Mouse (Mus musculus): Measurements from ENCODE around the gene Itpk1. TPM values are rescaled to one million over a fixed set of nuclear protein-coding genes. Genes with fewer than 3 reads are reported as not detected.

Itpk1 gene
- polyA plus RNA-seq, 1 experiment from 2014 or later, result 3.0 TPM

DNA sequence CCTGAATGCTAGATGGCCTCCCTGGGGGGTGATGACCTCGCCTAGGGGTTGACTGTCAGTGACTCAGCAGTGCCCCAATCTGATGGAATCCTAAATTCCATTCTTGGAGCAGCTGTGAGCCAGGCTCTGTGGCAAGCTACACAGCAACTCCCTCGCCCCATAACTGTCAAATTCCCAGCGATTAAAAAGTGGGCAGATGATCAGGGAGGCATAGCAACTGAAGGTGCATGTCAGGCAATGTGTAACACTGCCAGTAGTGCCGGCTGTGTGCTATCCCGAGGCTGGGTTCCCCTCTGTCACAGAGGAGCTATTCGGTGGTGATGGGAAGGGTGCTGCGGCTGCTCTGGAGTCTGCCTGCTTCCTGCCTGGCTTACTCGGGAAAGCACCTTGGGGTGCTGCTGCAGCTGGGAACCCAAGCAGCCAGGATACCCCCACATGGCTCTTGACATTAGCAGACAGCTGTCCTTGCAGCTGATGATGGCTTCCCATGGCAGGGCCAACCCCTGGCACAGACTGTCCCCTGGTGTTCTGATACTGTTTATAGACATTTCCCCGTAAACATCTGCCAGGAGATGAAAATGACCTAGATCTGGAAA, 118.3 kb downstream of the Itpk1 start:
- Histone ChIP-seq H3K4me2 (no peak overlapping the region), H3K36me3 (no peaks in the 10 kb centered on the region), H3K27me3 (no peaks in the 10 kb centered on the region), H3K9ac (no peak overlapping the region), H3K27ac (no peak overlapping the region), H3K4me1 (replicated peaks) (no peaks in the 10 kb centered on the region), H3K9me3 (replicated peaks) (no peaks in the 10 kb centered on the region), H3K4me3 (replicated peaks) (no peak overlapping the region)
- ATAC-seq (ENCODE audit: low read depth) (no peak), DNase-seq (no peak)
- 62% methylated on average over 9 of the region's 9 CpGs for WGBS (ENCODE audit: insufficient replicate concordance)

DNA sequence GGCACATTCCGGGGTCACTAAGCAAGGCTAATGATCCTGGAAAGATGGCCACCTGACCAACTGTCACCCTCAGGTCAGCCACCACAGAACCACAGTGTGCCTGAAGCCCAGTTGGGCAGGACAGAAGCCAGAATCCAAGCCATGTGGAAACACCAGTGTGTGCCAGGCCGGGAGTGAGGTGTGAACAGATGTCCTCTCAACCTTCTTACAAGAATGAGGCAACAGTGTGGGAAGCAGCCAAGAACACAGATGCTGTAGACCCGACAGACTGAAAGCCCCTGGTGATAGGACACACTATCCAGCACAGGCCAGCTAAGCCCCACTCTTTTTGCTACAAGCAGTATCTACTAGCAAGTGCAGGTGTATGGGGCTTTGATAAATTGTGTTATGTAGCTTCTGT, 119.3 kb downstream of the Itpk1 start:
- no peak for DNase-seq
- no peak for ATAC-seq (ENCODE audit: low read depth)
- H3K9me3 ChIP-seq (replicated peaks), result no peaks in the 10 kb centered on the region
- H3K36me3 ChIP-seq, result no peaks in the 10 kb centered on the region
- no peak overlapping the region for H3K27ac ChIP-seq
- no peaks in the 10 kb centered on the region for H3K27me3 ChIP-seq
- 68% methylated on average over 3 of the region's 3 CpGs for WGBS (ENCODE audit: insufficient replicate concordance)
- H3K4me3 ChIP-seq (replicated peaks), result no peak overlapping the region
- no peaks in the 10 kb centered on the region for H3K4me1 ChIP-seq (replicated peaks)
- H3K9ac ChIP-seq, result no peak overlapping the region
- no peak overlapping the region for H3K4me2 ChIP-seq

DNA sequence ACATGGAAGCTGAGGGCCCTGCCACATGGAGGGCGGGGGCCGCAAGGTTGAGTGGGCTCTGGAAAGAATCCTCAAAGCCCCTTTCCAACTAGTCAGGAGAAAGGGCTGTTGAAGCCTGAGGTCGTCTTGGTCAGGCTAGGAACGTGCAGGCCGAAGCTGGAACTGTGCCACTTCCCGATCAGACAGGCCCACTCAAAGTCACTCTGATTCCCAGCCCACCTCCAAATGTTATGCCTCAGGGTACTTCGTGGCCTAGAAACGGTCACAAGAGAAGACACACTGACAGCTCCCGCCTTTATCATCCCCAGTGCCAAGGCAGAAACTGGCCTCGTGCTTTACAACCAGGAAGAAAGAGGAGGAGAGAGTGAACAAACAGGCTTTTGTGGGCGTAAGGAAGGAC, 122.3 kb downstream of the Itpk1 start:
- no peaks in the 10 kb centered on the region for H3K4me1 ChIP-seq (replicated peaks)
- no peak overlapping the region for H3K9ac ChIP-seq
- H3K9me3 ChIP-seq (replicated peaks), result no peaks in the 10 kb centered on the region
- no peak for DNase-seq
- no peak for ATAC-seq (ENCODE audit: low read depth)
- no peaks in the 10 kb centered on the region for H3K36me3 ChIP-seq
- H3K4me2 ChIP-seq, result no peak overlapping the region
- H3K27ac ChIP-seq, result no peak overlapping the region
- 78% methylated on average over 11 of the region's 11 CpGs for WGBS (ENCODE audit: insufficient replicate concordance)
- H3K4me3 ChIP-seq (replicated peaks), result no peak overlapping the region
- H3K27me3 ChIP-seq, result no peaks in the 10 kb centered on the region

DNA sequence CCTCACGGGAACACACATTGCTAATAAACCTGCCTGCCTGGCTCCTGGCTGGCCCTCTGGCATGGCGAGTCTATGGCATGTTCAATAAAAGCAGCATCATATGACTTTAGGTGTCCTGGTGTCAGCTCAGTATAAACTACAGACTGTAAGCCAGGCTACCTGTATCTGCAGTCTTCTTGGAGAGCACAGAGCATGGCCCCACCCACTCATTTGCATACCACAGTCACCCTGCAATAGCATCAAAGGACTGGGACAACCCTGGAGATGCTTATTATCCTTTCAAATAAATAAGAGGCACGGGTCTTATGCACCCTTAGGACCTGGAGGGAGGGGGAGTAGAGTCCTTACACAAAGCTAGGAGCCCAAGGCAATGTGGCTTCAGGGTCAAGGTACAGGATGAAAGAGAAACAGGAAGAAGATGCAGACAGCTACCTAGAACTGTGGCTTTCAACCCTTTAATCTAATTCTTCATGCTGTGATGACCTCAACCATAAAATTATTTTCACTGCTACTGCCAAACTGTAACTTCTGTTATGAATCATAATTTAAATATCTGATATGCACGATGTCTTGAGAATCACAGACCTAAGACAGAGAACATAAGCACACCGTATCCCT, 123.0 kb downstream of the Itpk1 start:
- DNase-seq, result no peak
- H3K4me2 ChIP-seq, result no peak overlapping the region
- no peaks in the 10 kb centered on the region for H3K4me1 ChIP-seq (replicated peaks)
- H3K36me3 ChIP-seq, result no peaks in the 10 kb centered on the region
- 58% methylated on average over 5 of the region's 5 CpGs for WGBS (ENCODE audit: insufficient replicate concordance)
- ATAC-seq (ENCODE audit: low read depth), result no peak
- H3K9me3 ChIP-seq (replicated peaks), result no peaks in the 10 kb centered on the region
- no peak overlapping the region for H3K27ac ChIP-seq
- no peak overlapping the region for H3K9ac ChIP-seq
- H3K4me3 ChIP-seq (replicated peaks), result no peak overlapping the region
- H3K27me3 ChIP-seq, result no peaks in the 10 kb centered on the region

DNA sequence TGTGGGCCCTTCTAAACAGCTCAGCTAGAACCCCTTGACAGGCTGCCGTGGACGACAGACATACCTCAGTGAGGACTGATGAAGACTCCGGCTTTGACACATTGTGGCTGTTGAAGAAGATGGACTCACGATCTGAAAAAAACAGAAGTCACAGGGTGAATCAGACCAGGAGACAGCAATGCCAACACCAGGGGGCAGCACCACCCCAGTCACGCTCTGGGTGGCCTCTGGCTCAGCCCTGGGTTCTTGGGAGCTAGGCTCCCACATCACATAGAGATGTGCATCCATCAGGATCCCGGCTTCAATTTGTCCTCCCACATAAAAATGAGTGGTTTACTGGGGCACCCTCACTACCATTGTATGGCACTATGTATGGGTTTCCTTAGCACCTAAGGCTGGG, 125.7 kb downstream of the Itpk1 start:
- DNase-seq (peak; percentile 26), ATAC-seq (ENCODE audit: low read depth) (no peak)
- no peak overlapping the region for H3K9ac ChIP-seq
- no peak overlapping the region for H3K27ac ChIP-seq
- H3K9me3 ChIP-seq (replicated peaks), result no peaks in the 10 kb centered on the region
- H3K36me3 ChIP-seq, result no peaks in the 10 kb centered on the region
- no peaks in the 10 kb centered on the region for H3K27me3 ChIP-seq
- H3K4me1 ChIP-seq (replicated peaks), result no peaks in the 10 kb centered on the region
- 53% methylated on average over 6 of the region's 6 CpGs for WGBS (ENCODE audit: insufficient replicate concordance)
- H3K4me2 ChIP-seq, result no peak overlapping the region
- H3K4me3 ChIP-seq (replicated peaks), result no peak overlapping the region

DNA sequence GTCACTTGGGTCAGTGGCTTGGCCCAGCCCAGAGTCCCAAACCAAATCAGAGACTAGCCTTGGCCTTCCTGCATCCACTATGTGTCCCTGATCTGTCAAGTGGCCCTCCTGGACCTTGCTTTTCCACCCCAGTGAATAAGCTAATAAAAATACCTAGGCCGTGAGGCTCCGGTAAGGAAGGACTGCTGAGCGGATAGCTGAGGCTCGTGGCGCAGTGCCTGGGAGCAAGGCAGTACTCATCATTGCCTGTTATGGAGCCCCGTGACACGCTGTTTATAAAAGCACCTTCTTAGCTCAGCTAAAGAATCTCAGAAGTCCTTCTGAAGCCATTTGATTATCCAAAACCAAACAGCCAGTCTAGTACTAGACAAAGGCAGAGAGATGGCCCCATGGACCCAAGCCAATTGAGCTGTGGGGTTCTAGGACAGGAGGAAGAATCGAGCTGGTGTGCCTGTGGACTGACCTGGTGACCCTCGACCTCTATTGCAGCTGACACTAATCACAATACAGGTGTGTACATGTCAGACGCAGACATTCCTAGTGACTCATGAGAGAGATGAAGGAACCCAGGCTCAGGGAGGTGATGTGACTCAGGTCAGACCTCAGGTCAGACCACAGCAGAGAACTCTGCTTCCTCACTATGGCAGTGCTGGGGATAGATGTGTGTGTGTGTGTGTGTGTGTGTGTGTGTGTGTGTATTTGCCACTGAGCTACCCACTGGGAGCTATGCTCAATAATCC, 127.9 kb downstream of the Itpk1 start:
- Histone ChIP-seq H3K27ac (no peak overlapping the region), H3K9ac (no peak overlapping the region), H3K4me3 (replicated peaks) (no peak overlapping the region), H3K4me1 (replicated peaks) (peaks cover 1% of the 10 kb centered on the region), H3K9me3 (replicated peaks) (no peaks in the 10 kb centered on the region), H3K27me3 (no peaks in the 10 kb centered on the region), H3K4me2 (no peak overlapping the region), H3K36me3 (no peaks in the 10 kb centered on the region)
- DNase-seq, result no peak
- WGBS (ENCODE audit: insufficient replicate concordance), result 81% methylated on average over 10 of the region's 10 CpGs
- no peak for ATAC-seq (ENCODE audit: low read depth)

DNA sequence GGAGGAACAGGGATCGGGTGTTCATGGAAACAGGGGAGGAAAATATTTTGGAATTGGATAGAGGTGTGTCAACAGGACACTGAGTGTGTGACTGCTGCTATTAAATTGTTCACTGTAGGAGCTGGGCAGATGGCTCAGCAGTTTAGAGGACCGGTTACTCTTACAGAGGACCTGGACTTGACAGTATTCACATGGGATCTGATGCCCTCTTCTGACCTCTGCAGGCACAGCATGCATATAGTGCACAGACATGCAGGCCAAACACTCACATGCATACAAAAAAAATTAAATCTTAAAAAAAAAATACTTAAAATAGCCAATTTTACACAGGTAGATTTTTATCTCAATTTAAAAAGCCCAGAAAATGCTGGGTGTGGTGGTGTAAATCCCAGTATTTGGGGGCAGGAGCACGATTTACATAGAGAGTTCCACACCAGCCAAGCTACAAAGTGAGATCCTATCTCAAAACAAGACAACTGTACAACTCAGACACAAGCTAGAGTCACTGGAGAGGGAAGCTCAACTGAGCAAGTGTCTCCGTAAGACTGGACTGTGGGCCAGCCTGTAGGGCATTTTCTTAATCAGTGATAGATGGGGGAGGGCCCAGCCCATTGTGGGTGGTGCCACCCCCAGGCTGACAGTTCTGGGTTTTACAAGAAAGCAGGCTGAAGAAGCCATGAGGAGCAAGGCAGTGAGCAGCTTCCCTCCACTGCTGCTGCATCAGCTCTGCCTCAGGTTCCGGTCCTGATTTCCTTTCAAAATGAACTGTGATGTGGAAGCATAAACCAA, 129.0 kb downstream of the Itpk1 start:
- ATAC-seq (ENCODE audit: low read depth) (no peak), DNase-seq (no peak)
- H3K9ac ChIP-seq, result no peak overlapping the region
- no peak overlapping the region for H3K4me2 ChIP-seq
- no peaks in the 10 kb centered on the region for H3K27me3 ChIP-seq
- peaks cover 10% of the 10 kb centered on the region for H3K4me1 ChIP-seq (replicated peaks)
- H3K4me3 ChIP-seq (replicated peaks), result no peak overlapping the region
- no peaks in the 10 kb centered on the region for H3K36me3 ChIP-seq
- 73% methylated on average over 5 of the region's 5 CpGs for WGBS (ENCODE audit: insufficient replicate concordance)
- H3K9me3 ChIP-seq (replicated peaks), result no peaks in the 10 kb centered on the region
- H3K27ac ChIP-seq, result no peak overlapping the region

DNA sequence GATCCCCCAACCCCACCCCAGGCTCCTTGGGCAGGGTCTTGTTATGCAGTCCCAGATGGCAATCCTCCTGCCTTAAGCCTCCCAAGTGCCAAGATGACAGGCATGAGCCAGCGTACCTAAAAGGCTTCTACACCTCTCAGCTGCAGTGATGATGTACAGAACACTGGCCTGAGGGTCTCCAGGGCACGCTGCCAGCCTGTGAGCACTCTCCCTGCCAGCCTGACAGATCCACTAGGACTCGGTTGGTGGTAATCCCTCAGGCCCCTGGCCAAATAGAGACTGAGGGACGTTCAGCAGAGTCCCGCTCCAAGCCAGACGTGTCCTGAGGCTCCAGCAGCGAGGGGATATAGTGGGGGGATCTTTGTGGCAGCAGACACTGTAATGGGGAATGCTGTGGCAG, 131.7 kb downstream of the Itpk1 start:
- 71% methylated on average over 7 of the region's 7 CpGs for WGBS (ENCODE audit: insufficient replicate concordance)
- H3K9ac ChIP-seq, result no peak overlapping the region
- no peaks in the 10 kb centered on the region for H3K27me3 ChIP-seq
- no peak overlapping the region for H3K4me3 ChIP-seq (replicated peaks)
- no peak overlapping the region for H3K4me2 ChIP-seq
- H3K27ac ChIP-seq, result no peak overlapping the region
- DNase-seq (no peak), ATAC-seq (ENCODE audit: low read depth) (no peak)
- no peaks in the 10 kb centered on the region for H3K36me3 ChIP-seq
- H3K9me3 ChIP-seq (replicated peaks), result no peaks in the 10 kb centered on the region
- peaks cover 16% of the 10 kb centered on the region for H3K4me1 ChIP-seq (replicated peaks)

DNA sequence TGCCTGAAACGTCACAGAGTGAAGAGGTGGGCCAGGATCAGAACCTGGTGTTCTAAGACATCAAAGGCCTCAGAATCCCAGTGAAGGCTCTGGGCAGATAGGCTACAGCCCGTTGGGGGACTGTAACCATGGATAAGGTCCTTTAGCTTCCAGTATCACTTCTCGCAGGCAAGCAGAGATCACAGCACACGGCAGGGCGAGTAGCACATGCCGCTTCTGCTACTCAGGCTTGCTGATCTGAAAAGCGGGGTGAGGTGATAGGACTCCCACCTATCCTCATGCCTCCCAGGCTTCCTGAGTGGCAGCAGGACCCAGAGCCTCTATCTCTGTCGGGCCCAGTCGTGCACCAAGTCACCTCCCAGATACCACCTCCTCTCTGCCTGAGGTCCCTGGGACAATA, 133.1 kb downstream of the Itpk1 start:
- no peaks in the 10 kb centered on the region for H3K27me3 ChIP-seq
- no peaks in the 10 kb centered on the region for H3K36me3 ChIP-seq
- H3K27ac ChIP-seq, result no peak overlapping the region
- WGBS (ENCODE audit: insufficient replicate concordance), result 56% methylated on average over 9 of the region's 9 CpGs
- H3K4me1 ChIP-seq (replicated peaks), result peaks cover 16% of the 10 kb centered on the region
- ATAC-seq (ENCODE audit: low read depth) (peak; percentile 71), DNase-seq (no peak)
- H3K4me2 ChIP-seq, result no peak overlapping the region
- H3K9me3 ChIP-seq (replicated peaks), result no peaks in the 10 kb centered on the region
- no peak overlapping the region for H3K9ac ChIP-seq
- H3K4me3 ChIP-seq (replicated peaks), result no peak overlapping the region

DNA sequence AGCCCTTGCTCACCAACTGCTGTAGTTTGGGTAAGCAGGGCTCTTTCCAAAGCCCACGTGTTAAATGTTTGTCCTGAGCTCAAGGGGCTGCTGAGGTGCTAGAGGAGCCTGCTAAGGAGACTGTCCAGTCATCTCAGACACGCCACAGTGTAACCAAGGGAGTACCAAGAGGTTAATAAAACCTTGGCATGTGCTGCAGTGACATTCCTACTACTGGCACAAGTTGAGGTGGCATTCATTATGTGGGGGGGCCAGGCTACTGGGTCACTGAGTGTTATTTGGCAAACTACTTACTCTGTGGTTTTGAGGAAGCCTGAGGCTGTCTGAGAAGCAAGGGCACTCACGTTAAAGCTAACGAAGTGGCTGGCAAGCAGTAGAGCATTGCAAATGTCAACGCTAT, 134.0 kb downstream of the Itpk1 start:
- Histone ChIP-seq H3K27me3 (no peaks in the 10 kb centered on the region), H3K9me3 (replicated peaks) (no peaks in the 10 kb centered on the region), H3K27ac (no peak overlapping the region), H3K4me2 (no peak overlapping the region), H3K4me1 (replicated peaks) (peaks cover 24% of the 10 kb centered on the region), H3K36me3 (no peaks in the 10 kb centered on the region), H3K4me3 (replicated peaks) (no peak overlapping the region), H3K9ac (no peak overlapping the region)
- DNase-seq (no peak), ATAC-seq (ENCODE audit: low read depth) (no peak)
- 54% methylated on average over 5 of the region's 5 CpGs for WGBS (ENCODE audit: insufficient replicate concordance)

DNA sequence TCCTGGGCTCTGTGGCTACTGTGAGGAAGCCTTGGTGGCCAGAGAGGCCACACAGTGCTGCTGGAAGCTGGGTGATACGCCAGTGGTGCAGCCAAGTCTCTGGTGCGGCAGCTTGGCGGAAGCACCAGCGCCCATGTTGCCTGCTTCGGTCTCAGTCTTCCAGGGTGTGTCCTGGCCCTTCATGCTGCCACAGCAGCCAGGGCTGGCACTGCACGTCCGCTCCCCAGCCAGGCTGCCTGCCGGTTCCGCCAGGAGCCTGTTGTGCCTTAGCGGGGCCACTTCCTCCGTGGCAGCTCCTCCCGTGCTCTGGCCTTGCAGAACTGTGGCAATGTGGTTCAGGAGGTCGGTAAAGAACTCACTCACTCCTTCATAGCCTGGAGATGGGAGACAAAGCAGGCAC, 134.6 kb downstream of the Itpk1 start:
- no peaks in the 10 kb centered on the region for H3K9me3 ChIP-seq (replicated peaks)

More for the DNA sequence above, 134.6 kb downstream of the Itpk1 start:
- Histone ChIP-seq H3K27ac (no peak overlapping the region), H3K4me1 (replicated peaks) (peaks cover 30% of the 10 kb centered on the region), H3K4me2 (no peak overlapping the region), H3K27me3 (no peaks in the 10 kb centered on the region), H3K4me3 (replicated peaks) (no peak overlapping the region), H3K36me3 (no peaks in the 10 kb centered on the region), H3K9ac (no peak overlapping the region)
- WGBS (ENCODE audit: insufficient replicate concordance), result 68% methylated on average over 13 of the region's 13 CpGs
- ATAC-seq (ENCODE audit: low read depth) (no peak), DNase-seq (no peak)

Data from liver, embryonic 13.5 days (tissue).